Mouse (Mus musculus): Measurements from ENCODE around the gene Gm49325.
"Not testable (repeated sequence)": the region's sequence is repeated elsewhere in the genome, so short reads cannot be mapped to it uniquely, and the experiment has no call there.

Gm49325 gene

GRCm38 (mm10) chr10:77684181-77684580 is 78.2 kb downstream of the Gm49325 start:
- DNase-seq (ENCODE audit: low spot score) = no peak

- DNase-seq (ENCODE audit: low spot score) = no peak
These were observed 80.1 kb downstream of the Gm49325 start, which contains the start of gene Tspear for GRCm38 (mm10) chr10:77685895-77686664. Gene Tspear (plus strand): TSS chr10:77686569.

DNA sequence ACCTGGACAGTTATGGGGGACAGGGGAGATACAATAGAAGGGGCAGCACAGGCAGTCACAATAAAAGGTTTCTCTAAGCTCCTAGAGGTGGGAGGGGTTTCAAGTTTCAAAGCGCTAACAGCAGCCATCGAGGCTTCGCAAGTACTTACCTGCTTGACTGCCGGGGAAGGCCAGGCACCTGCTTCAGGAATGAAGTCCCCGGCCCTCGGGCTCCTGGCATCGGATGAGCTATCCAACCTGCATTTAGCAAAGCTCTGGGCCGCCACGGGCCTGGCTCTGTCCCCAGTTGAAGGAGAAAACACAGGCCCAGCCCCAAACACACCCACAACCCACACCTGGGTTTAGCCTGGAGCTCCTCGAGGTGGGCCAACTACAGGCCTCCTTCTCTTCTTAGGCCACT is 81.0 kb downstream of the Gm49325 start:
- no peak for DNase-seq (ENCODE audit: low spot score)

GRCm38 (mm10) chr10:77690356-77690807 is 84.4 kb downstream of the Gm49325 start, which contains the start of gene Gm19402:
Gene Gm19402 (minus strand): TSS chr10:77690757.
- not testable (repeated sequence) for DNase-seq (ENCODE audit: low spot score)
